Mouse (Mus musculus) kidney, adult 2 months (tissue): ENCODE data around the gene Nat8f2.
"Not testable (repeated sequence)": the region's sequence is repeated elsewhere in the genome, so short reads cannot be mapped to it uniquely, and the experiment has no call there.

ENCODE experiments used
- CTCF ChIP-seq: fragments of 200-500 bp; conservative IDR thresholded peaks from 2 replicates; pipeline ENCODE4 v1.5.1; 2011; ENCODE audit warnings: low read depth, mild to moderate bottlenecking, control low read depth, low read length, moderate library complexity, mixed read lengths; ENCODE audit not compliant: insufficient read depth, insufficient read length
- POLR2A ChIP-seq: fragments of 200-500 bp; IDR thresholded peaks from one replicate; pipeline ENCODE4 v1.6.1; 2011; ENCODE audit warnings: low read depth, low read length, control low read depth

GRCm38 (mm10) chr6:85843677-85844458 lies 25.1 kb downstream of the Nat8f2 start:
- not testable (repeated sequence) for TF ChIP-seq CTCF, POLR2A
